ENCODE assay signal across 23 mouse cellular contexts in genomic region chr7:99476558-99477114, GRCm38 (mm10). TPM values are rescaled to one million over a fixed set of nuclear protein-coding genes. Genes with fewer than 3 reads are reported as not detected.
DNase-seq lines count a peak whose midpoint lies in the region; ATAC-seq and TF ChIP-seq lines count a peak whose summit lies in the region.
"Had no signal": no experiment of that assay in that cellular context is flagged by ENCODE, and none has a peak within 500 bp of the region (broad histone marks: within the 10 kb centered on the region; RNA-seq: fewer than 3 reads in every experiment).

No protein-coding gene starts in this region.

- H3K36me3 ChIP-seq in hindbrain, embryonic 12.5 days: peaks cover 77% of the 10 kb centered on the region
- H3K36me3 ChIP-seq in hindbrain, embryonic 14.5 days (replicated peaks; ENCODE audit: control insufficient read depth, insufficient read depth): peaks cover 81% of the 10 kb centered on the region
- peaks cover 88% of the 10 kb centered on the region for H3K36me3 ChIP-seq in midbrain, embryonic 12.5 days
- H3K36me3 ChIP-seq in midbrain, embryonic 14.5 days (ENCODE audit: control insufficient read depth, insufficient read depth, low read length): peaks cover 71% of the 10 kb centered on the region
- peaks cover 77% of the 10 kb centered on the region for H3K36me3 ChIP-seq in liver, embryonic 15.5 days (replicated peaks)

- intact Hi-C loops in gastrocnemius, adult 2 months (cut with DNase I): no loop called here

- DNase-seq in gastrocnemius, adult 2 months: peak; percentile 42
- DNase-seq in gastrocnemius, postnatal 10 days: no peak
- DNase-seq in hindbrain, embryonic 14.5 days (ENCODE audit: low spot score): no peak
- no peak for DNase-seq in midbrain, embryonic 14.5 days
- no peak for DNase-seq in layer of hippocampus, adult 9-10 months (ENCODE audit: low spot score)
- DNase-seq: adrenal gland, postnatal 25 days; cerebellum, adult 11 months; cerebellum, postnatal 10 days; gastrocnemius, postnatal 25 days; heart, postnatal 36 days; lung, postnatal 10 days; thymus, adult 18-20 months; thymus, postnatal 4 days had no signal

- no peak overlapping the region for H3K27ac ChIP-seq in gastrocnemius, adult 2 months
- H3K27ac ChIP-seq in hindbrain, embryonic 12.5 days: peak overlapping the region; percentile 62
- H3K27ac ChIP-seq in hindbrain, embryonic 14.5 days: no peak overlapping the region
- peak overlapping the region; percentile 84 for H3K27ac ChIP-seq in midbrain, embryonic 12.5 days (replicated peaks)
- H3K27ac ChIP-seq in midbrain, embryonic 14.5 days (replicated peaks; ENCODE audit: low read depth, low read length): no peak overlapping the region
- 0 out of 2 replicates have a peak overlapping the region, but pooled peaks have one; percentile 43 for H3K27ac ChIP-seq in liver, embryonic 15.5 days (replicated peaks)
- H3K27ac ChIP-seq: embryonic facial prominence, embryonic 12.5 days; forebrain, embryonic 13.5 days; stomach, embryonic 15.5 days had no signal

- no peak overlapping the region for H3K4me2 ChIP-seq in hindbrain, embryonic 12.5 days (replicated peaks)
- H3K4me2 ChIP-seq in hindbrain, embryonic 14.5 days (replicated peaks): no peak overlapping the region
- H3K4me2 ChIP-seq in midbrain, embryonic 12.5 days (replicated peaks): no peak overlapping the region
- no peak overlapping the region for H3K4me2 ChIP-seq in midbrain, embryonic 14.5 days (ENCODE audit: low read length)
- H3K4me2 ChIP-seq in liver, embryonic 15.5 days: no peak overlapping the region
- H3K4me2 ChIP-seq: embryonic facial prominence, embryonic 12.5 days; forebrain, embryonic 13.5 days; heart, embryonic 12.5 days; stomach, embryonic 15.5 days had no signal

- H3K4me3 ChIP-seq in gastrocnemius, adult 2 months: no peak overlapping the region
- H3K4me3 ChIP-seq in hindbrain, embryonic 12.5 days: no peak overlapping the region
- H3K4me3 ChIP-seq in hindbrain, embryonic 14.5 days (replicated peaks; ENCODE audit: low read length): no peak overlapping the region
- no peak overlapping the region for H3K4me3 ChIP-seq in midbrain, embryonic 12.5 days
- no peak overlapping the region for H3K4me3 ChIP-seq in midbrain, embryonic 14.5 days (replicated peaks; ENCODE audit: low read depth, low read length)
- H3K4me3 ChIP-seq in liver, embryonic 15.5 days (replicated peaks): no peak overlapping the region
- H3K4me3 ChIP-seq: embryonic facial prominence, embryonic 12.5 days; erythroblast, embryonic 14.5 days; forebrain, embryonic 13.5 days; heart, embryonic 12.5 days; stomach, embryonic 15.5 days had no signal

- H3K9ac ChIP-seq in hindbrain, embryonic 12.5 days: no peak overlapping the region
- no peak overlapping the region for H3K9ac ChIP-seq in hindbrain, embryonic 14.5 days
- no peak overlapping the region for H3K9ac ChIP-seq in midbrain, embryonic 12.5 days (replicated peaks)
- H3K9ac ChIP-seq in midbrain, embryonic 14.5 days (replicated peaks; ENCODE audit: low read length): no peak overlapping the region
- H3K9ac ChIP-seq in liver, embryonic 15.5 days: no peak overlapping the region
- H3K9ac ChIP-seq: embryonic facial prominence, embryonic 12.5 days; forebrain, embryonic 13.5 days; heart, embryonic 12.5 days; stomach, embryonic 15.5 days had no signal

- no peaks in the 10 kb centered on the region for H3K27me3 ChIP-seq in hindbrain, embryonic 12.5 days
- H3K27me3 ChIP-seq in hindbrain, embryonic 14.5 days (ENCODE audit: control insufficient read depth, insufficient read depth, low read length): no peaks in the 10 kb centered on the region
- no peaks in the 10 kb centered on the region for H3K27me3 ChIP-seq in midbrain, embryonic 12.5 days
- H3K27me3 ChIP-seq in midbrain, embryonic 14.5 days (ENCODE audit: control insufficient read depth, insufficient read depth, low read length): no peaks in the 10 kb centered on the region
- H3K27me3 ChIP-seq in liver, embryonic 15.5 days: no peaks in the 10 kb centered on the region
- H3K27me3 ChIP-seq: embryonic facial prominence, embryonic 12.5 days; forebrain, embryonic 13.5 days; heart, embryonic 12.5 days; stomach, embryonic 15.5 days had no signal

- WGBS in hindbrain, embryonic 12.5 days: 40% methylated on average over 3 of the region's 3 CpGs
- WGBS in hindbrain, embryonic 14.5 days: 35% methylated on average over 3 of the region's 3 CpGs
- 52% methylated on average over 3 of the region's 3 CpGs for WGBS in midbrain, embryonic 12.5 days
- WGBS in midbrain, embryonic 14.5 days: 54% methylated on average over 3 of the region's 3 CpGs
- 37% methylated on average over 3 of the region's 3 CpGs for WGBS in liver, embryonic 15.5 days (ENCODE audit: insufficient replicate concordance)

- ATAC-seq in hindbrain, embryonic 12.5 days (ENCODE audit: low FRiP score): no peak
- no peak for ATAC-seq in hindbrain, embryonic 14.5 days (ENCODE audit: low FRiP score)
- no peak for ATAC-seq in midbrain, embryonic 12.5 days (ENCODE audit: low FRiP score, low read depth)
- ATAC-seq in midbrain, embryonic 14.5 days (ENCODE audit: low FRiP score, low TSS enrichment): no peak
- no peak for ATAC-seq in liver, embryonic 15.5 days (ENCODE audit: insufficient read depth)
- ATAC-seq: forebrain, embryonic 13.5 days; intestine, embryonic 16.5 days had no signal

- peaks cover 42% of the 10 kb centered on the region for H3K4me1 ChIP-seq in hindbrain, embryonic 12.5 days
- H3K4me1 ChIP-seq in hindbrain, embryonic 14.5 days (replicated peaks; ENCODE audit: control insufficient read depth, insufficient read depth, low read length): peaks cover 17% of the 10 kb centered on the region
- H3K4me1 ChIP-seq in midbrain, embryonic 12.5 days: peaks cover 32% of the 10 kb centered on the region
- peaks cover 26% of the 10 kb centered on the region for H3K4me1 ChIP-seq in midbrain, embryonic 14.5 days (ENCODE audit: control insufficient read depth, insufficient read depth, low read length)
- peaks cover 79% of the 10 kb centered on the region for H3K4me1 ChIP-seq in liver, embryonic 15.5 days (replicated peaks)

- H3K9me3 ChIP-seq in hindbrain, embryonic 12.5 days (replicated peaks): no peaks in the 10 kb centered on the region
- no peaks in the 10 kb centered on the region for H3K9me3 ChIP-seq in hindbrain, embryonic 14.5 days (ENCODE audit: control insufficient read depth, low read length)
- no peaks in the 10 kb centered on the region for H3K9me3 ChIP-seq in midbrain, embryonic 12.5 days
- no peaks in the 10 kb centered on the region for H3K9me3 ChIP-seq in midbrain, embryonic 14.5 days (ENCODE audit: control insufficient read depth, low read length)
- H3K9me3 ChIP-seq in liver, embryonic 15.5 days (replicated peaks): no peaks in the 10 kb centered on the region
- H3K9me3 ChIP-seq: embryonic facial prominence, embryonic 12.5 days; forebrain, embryonic 13.5 days; heart, embryonic 12.5 days; stomach, embryonic 15.5 days had no signal

- TF ChIP-seq CTCF in gastrocnemius, adult 2 months (IDR thresholded peaks at IDR 0.05): no peak

RNA-seq across cellular contexts. Expression of gene Rps3, which starts 6.9 kb away (rescaled TPM):
- 100 to 1,000 TPM; 242 to 287 TPM for total RNA-seq in gastrocnemius, adult 2 months (2021)
- 100 to 1,000 TPM; 362 to 382 TPM for total RNA-seq in gastrocnemius, postnatal 10 days (2021)
- 512 and 534 TPM in 2 replicates for polyA plus RNA-seq in hindbrain, embryonic 12.5 days (2016; fragmentation: Nextera tagmentation; extraction: Ambion mirVana)
- 445 and 515 TPM in 2 replicates for polyA plus RNA-seq in hindbrain, embryonic 14.5 days (2014; fragmentation: Nextera tagmentation; extraction: Ambion mirVana)
- 555 and 561 TPM in 2 replicates for polyA plus RNA-seq in midbrain, embryonic 12.5 days (2016; fragmentation: Nextera tagmentation; extraction: Ambion mirVana)
- 488 and 521 TPM in 2 replicates for polyA plus RNA-seq in midbrain, embryonic 14.5 days (2014; fragmentation: Nextera tagmentation; extraction: Ambion mirVana)
- 380 and 449 TPM in 2 replicates for polyA plus RNA-seq in liver, embryonic 15.5 days (2015; fragmentation: Nextera tagmentation; extraction: Ambion mirVana)

RNA-seq across cellular contexts. Expression of gene Klhl35, which starts 10.8 kb away (rescaled TPM):
- not detected for total RNA-seq in gastrocnemius, adult 2 months (2021)
- under 1 TPM; 0.14 to 0.38 TPM for total RNA-seq in gastrocnemius, postnatal 10 days (2021)
- 39.2 and 47.1 TPM in 2 replicates for polyA plus RNA-seq in hindbrain, embryonic 12.5 days (2016; fragmentation: Nextera tagmentation; extraction: Ambion mirVana)
- 4.1 and 4.7 TPM in 2 replicates for polyA plus RNA-seq in hindbrain, embryonic 14.5 days (2014; fragmentation: Nextera tagmentation; extraction: Ambion mirVana)
- polyA plus RNA-seq in midbrain, embryonic 12.5 days (2016; fragmentation: Nextera tagmentation; extraction: Ambion mirVana): 37.4 and 38.1 TPM in 2 replicates
- 10.7 and 11.6 TPM in 2 replicates for polyA plus RNA-seq in midbrain, embryonic 14.5 days (2014; fragmentation: Nextera tagmentation; extraction: Ambion mirVana)
- polyA plus RNA-seq in liver, embryonic 15.5 days (2015; fragmentation: Nextera tagmentation; extraction: Ambion mirVana): 0.06 and 0.09 TPM in 2 replicates
- total RNA-seq: gastrocnemius, postnatal 25 days; heart, postnatal 36 days had no signal
- polyA plus RNA-seq: erythroblast, embryonic 14.5 days; liver, embryonic 16.5 days had no signal

RNA-seq across cellular contexts. Expression of gene Arrb1, which starts 58.6 kb away (rescaled TPM):
- total RNA-seq in gastrocnemius, adult 2 months (2021): 10 to 100 TPM in 1 of 2 experiments, 1 to 10 TPM in 1; 6.9 to 10.8 TPM
- total RNA-seq in gastrocnemius, postnatal 10 days (2021): 10 to 100 TPM; 21.4 to 26.2 TPM
- polyA plus RNA-seq in hindbrain, embryonic 12.5 days (2016; fragmentation: Nextera tagmentation; extraction: Ambion mirVana): 16.7 TPM in 2 replicates
- polyA plus RNA-seq in hindbrain, embryonic 14.5 days (2014; fragmentation: Nextera tagmentation; extraction: Ambion mirVana): 9.8 and 10.1 TPM in 2 replicates
- 13.4 and 14.1 TPM in 2 replicates for polyA plus RNA-seq in midbrain, embryonic 12.5 days (2016; fragmentation: Nextera tagmentation; extraction: Ambion mirVana)
- polyA plus RNA-seq in midbrain, embryonic 14.5 days (2014; fragmentation: Nextera tagmentation; extraction: Ambion mirVana): 10.3 and 13.3 TPM in 2 replicates
- polyA plus RNA-seq in liver, embryonic 15.5 days (2015; fragmentation: Nextera tagmentation; extraction: Ambion mirVana): 97.2 and 101 TPM in 2 replicates

Comparison
In these comparisons a context has a peak if more than half of its experiments do, and no peak if none do; other contexts are left out.
1. H3K27ac ChIP-seq: peak in hindbrain, embryonic 12.5 days (single experiment), midbrain, embryonic 12.5 days (single experiment) and liver, embryonic 15.5 days (single experiment); none in gastrocnemius, adult 2 months (single experiment), hindbrain, embryonic 14.5 days (single experiment) and midbrain, embryonic 14.5 days (single experiment).